Mouse (Mus musculus) lung, embryonic 16.5 days (tissue): Measurements from ENCODE around the gene Epha4. TPM values are rescaled to one million over a fixed set of nuclear protein-coding genes. Genes with fewer than 3 reads are reported as not detected.

Experiments used
- ATAC-seq: fragments of 200-750 bp; cut with Nextera tagmentation; 2 replicates; pipeline ENCODE4 v1.8.0; 2017; ENCODE audit warnings: low read depth, mild to moderate bottlenecking, moderate library complexity
- H3K27ac ChIP-seq: fragments of 300-500 bp; sonication (generic); 2 replicates; pipeline ENCODE4 v1.5.1; 2014; ENCODE audit warnings: mild to moderate bottlenecking, control low read depth, low read length
- H3K27me3 ChIP-seq: fragments of 300-500 bp; sonication (generic); 2 replicates; pipeline ENCODE4 v1.6.1; 2014; ENCODE audit warnings: low read depth, low read length, mixed read lengths; ENCODE audit not compliant: control insufficient read depth, insufficient read depth
- H3K36me3 ChIP-seq: fragments of 300-500 bp; sonication (generic); 2 replicates; pipeline ENCODE4 v1.6.1; 2014; ENCODE audit warnings: low read length; ENCODE audit not compliant: control insufficient read depth, insufficient read depth
- H3K4me1 ChIP-seq: fragments of 300-500 bp; sonication (generic); replicated peaks from 2 replicates; pipeline ENCODE4 v1.6.1; 2014; ENCODE audit warnings: low read length, mixed read lengths; ENCODE audit not compliant: control insufficient read depth, insufficient read depth
- H3K4me2 ChIP-seq: fragments of 300-500 bp; sonication (generic); 2 replicates; pipeline ENCODE4 v1.6.1; 2014; ENCODE audit warnings: low read depth, low read length, control low read depth
- H3K4me3 ChIP-seq: fragments of 300-500 bp; sonication (generic); 2 replicates; pipeline ENCODE4 v1.5.1; 2014; ENCODE audit warnings: mild to moderate bottlenecking, low read length, control low read depth
- H3K9ac ChIP-seq: fragments of 300-500 bp; sonication (generic); 2 replicates; pipeline ENCODE4 v1.6.1; 2014; ENCODE audit warnings: low read length, control low read depth
- H3K9me3 ChIP-seq: fragments of 300-500 bp; sonication (generic); 2 replicates; pipeline ENCODE4 v1.6.1; 2016; ENCODE audit warnings: low read length; ENCODE audit not compliant: control insufficient read depth
- WGBS: fragments of 180-500 bp; shearing (Covaris S2); extraction: QIAGEN DNeasy Blood & Tissue Kit; methylation state at CpG from one replicate; pipeline ENCODE4 v1.1.7; 2014; 5-methylcytosine and 5-hydroxymethylcytosine counted together
- polyA plus RNA-seq: library from polyadenylated mRNA; unstranded; fragments of >200 nt; fragmentation: Nextera tagmentation; extraction: Ambion mirVana; gene quantifications from 2 replicates; pipeline ENCODE4 v1.2.1, GENCODE M21; 2015

Gene Epha4
- polyA plus RNA-seq, 1 experiment from 2014 or later: 17.3 TPM

- no peak for ATAC-seq
- WGBS: 72% methylated on average over 13 of the region's 13 CpGs
- Histone ChIP-seq H3K4me2 (no peak overlapping the region), H3K4me1 (0 out of 2 replicates have a peak, but pooled peaks cover 3% of the 10 kb centered on the region), H3K27ac (no peak overlapping the region), H3K27me3 (no peaks in the 10 kb centered on the region), H3K36me3 (no peaks in the 10 kb centered on the region), H3K4me3 (no peak overlapping the region), H3K9me3 (no peaks in the 10 kb centered on the region), H3K9ac (no peak overlapping the region)
Observed at GRCm38 (mm10) chr1:77412285-77412684, 102.6 kb downstream of the Epha4 start.

DNA sequence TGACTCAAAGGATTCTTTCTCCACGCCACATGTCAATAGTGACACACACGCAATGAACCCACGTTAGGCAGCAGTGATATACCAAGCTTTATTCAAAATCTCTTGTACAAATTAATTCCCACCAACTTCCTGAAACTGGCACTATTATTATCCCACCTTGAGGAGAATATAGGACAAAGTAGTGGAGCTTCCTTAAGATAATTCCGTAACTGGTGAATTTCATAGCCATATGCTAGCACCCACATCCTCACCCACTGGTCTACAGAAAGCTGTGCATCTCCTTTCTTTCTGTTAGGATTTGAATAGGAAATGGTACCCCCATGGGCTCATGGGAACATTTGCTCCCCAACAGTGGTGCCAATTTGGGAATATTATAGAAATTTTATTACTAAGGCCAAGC lies 103.7 kb downstream of the Epha4 start:
- Histone ChIP-seq H3K4me2 (no peak overlapping the region), H3K27ac (no peak overlapping the region), H3K9ac (no peak overlapping the region), H3K4me1 (0 out of 2 replicates have a peak, but pooled peaks cover 3% of the 10 kb centered on the region), H3K36me3 (no peaks in the 10 kb centered on the region), H3K4me3 (no peak overlapping the region), H3K9me3 (no peaks in the 10 kb centered on the region), H3K27me3 (no peaks in the 10 kb centered on the region)
- no peak for ATAC-seq
- WGBS: 89% methylated on average over 4 of the region's 4 CpGs

DNA sequence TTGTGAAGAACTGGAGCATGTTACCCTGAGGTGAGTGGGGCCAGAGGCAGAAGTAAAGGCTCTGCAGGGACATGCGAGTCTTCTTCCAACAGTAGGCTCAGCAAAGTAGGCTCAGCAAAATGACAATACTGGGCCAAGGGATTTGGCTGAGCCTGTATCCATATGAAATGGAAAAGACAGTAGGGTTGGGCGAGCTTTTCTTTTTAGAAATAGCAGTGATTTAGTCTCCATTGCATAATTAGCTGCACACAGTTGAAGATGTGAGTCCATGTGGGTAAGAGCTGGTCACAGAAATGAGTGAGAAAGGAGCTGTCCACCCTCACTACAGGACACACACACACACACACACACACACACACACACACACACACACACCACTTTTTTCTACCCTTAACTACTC lies 104.2 kb downstream of the Epha4 start:
- H3K4me2 ChIP-seq: no peak overlapping the region
- no peak overlapping the region for H3K9ac ChIP-seq
- H3K27me3 ChIP-seq: no peaks in the 10 kb centered on the region
- no peak overlapping the region for H3K27ac ChIP-seq
- H3K4me1 ChIP-seq: 0 out of 2 replicates have a peak, but pooled peaks cover 3% of the 10 kb centered on the region
- no peaks in the 10 kb centered on the region for H3K36me3 ChIP-seq
- 95% methylated on average over 2 of the region's 2 CpGs for WGBS
- no peak for ATAC-seq
- H3K9me3 ChIP-seq: no peaks in the 10 kb centered on the region
- H3K4me3 ChIP-seq: no peak overlapping the region

- H3K4me2 ChIP-seq: no peak overlapping the region
- H3K27me3 ChIP-seq: no peaks in the 10 kb centered on the region
- no peak overlapping the region for H3K27ac ChIP-seq
- no peak for ATAC-seq
- 90% methylated on average over 3 of the region's 3 CpGs for WGBS
- 0 out of 2 replicates have a peak, but pooled peaks cover 3% of the 10 kb centered on the region for H3K4me1 ChIP-seq
- H3K4me3 ChIP-seq: no peak overlapping the region
- no peaks in the 10 kb centered on the region for H3K9me3 ChIP-seq
- no peak overlapping the region for H3K9ac ChIP-seq
- H3K36me3 ChIP-seq: no peaks in the 10 kb centered on the region
Observed at GRCm38 (mm10) chr1:77410153-77410552, 104.7 kb downstream of the Epha4 start.

DNA sequence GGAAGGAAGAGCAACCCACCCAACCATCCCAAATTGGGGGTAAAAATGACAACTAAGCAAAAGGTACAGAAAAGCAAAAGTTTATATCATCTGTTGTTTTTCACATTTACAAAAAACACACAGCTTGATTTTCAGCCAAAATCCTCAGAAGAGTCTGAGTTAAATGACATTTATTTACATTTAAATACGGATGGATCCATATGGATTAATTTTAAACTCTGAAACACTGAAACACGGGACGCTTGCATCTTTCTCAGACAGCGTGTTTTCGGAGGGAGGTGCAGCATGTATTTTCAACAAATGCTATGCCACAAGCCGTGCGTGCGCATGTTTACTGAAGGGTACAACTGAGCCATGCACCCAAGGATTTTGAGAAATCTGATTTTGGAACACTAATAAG lies 105.4 kb downstream of the Epha4 start:
- H3K27me3 ChIP-seq: no peaks in the 10 kb centered on the region
- WGBS: 75% methylated on average over 8 of the region's 8 CpGs
- 0 out of 2 replicates have a peak, but pooled peaks cover 3% of the 10 kb centered on the region for H3K4me1 ChIP-seq
- no peak overlapping the region for H3K9ac ChIP-seq
- ATAC-seq: no peak
- H3K4me3 ChIP-seq: no peak overlapping the region
- no peaks in the 10 kb centered on the region for H3K9me3 ChIP-seq
- no peaks in the 10 kb centered on the region for H3K36me3 ChIP-seq
- no peak overlapping the region for H3K4me2 ChIP-seq
- no peak overlapping the region for H3K27ac ChIP-seq

DNA sequence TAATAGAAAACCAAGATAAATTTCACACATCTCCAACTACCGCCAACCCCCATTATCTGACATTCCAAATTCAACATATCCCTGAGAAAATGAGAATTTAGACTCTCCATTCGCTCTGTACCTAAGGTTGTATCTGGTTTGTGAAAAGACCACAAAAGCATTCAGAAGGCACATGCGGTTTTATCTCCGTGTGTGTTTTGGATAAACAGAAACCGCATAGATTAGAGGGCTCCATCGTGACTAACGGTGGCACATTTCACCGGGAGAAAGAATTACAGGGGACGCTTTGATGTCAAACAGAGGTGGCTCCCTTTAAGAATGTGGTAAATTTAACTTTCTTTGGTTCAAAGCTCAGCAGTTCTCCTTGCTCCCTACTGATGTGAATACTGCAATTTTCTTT lies 107.5 kb downstream of the Epha4 start:
- no peak overlapping the region for H3K4me2 ChIP-seq
- whole genome bisulfite sequencing: 37% methylated on average over 9 of the region's 9 CpGs
- no peak for ATAC-seq
- H3K9me3 ChIP-seq: no peaks in the 10 kb centered on the region
- H3K9ac ChIP-seq: no peak overlapping the region
- no peak overlapping the region for H3K4me3 ChIP-seq
- H3K27me3 ChIP-seq: no peaks in the 10 kb centered on the region
- H3K4me1 ChIP-seq: 0 out of 2 replicates have a peak, but pooled peaks cover 3% of the 10 kb centered on the region
- no peaks in the 10 kb centered on the region for H3K36me3 ChIP-seq
- no peak overlapping the region for H3K27ac ChIP-seq

DNA sequence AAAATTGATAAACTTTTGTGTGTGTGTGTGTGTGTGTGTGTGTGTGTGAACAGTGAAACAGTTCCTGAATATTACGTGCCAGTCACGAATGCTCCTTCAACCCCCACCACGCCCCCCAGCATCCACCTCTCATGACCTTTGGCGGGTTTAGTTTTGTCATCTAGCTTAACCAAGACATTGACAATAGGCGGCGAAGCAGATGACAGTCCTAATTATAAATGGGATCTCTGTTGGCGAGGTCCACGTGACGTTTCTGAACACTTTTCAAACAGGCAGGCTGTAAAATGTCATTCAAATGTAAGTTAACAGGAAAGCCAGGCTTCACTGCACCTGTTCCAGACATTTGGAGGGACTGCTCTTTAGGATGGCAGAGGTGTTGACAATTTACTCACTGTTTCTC lies 108.3 kb downstream of the Epha4 start:
- no peak for ATAC-seq
- H3K4me2 ChIP-seq: no peak overlapping the region
- H3K27ac ChIP-seq: no peak overlapping the region
- 78% methylated on average over 9 of the region's 9 CpGs for WGBS
- no peaks in the 10 kb centered on the region for H3K9me3 ChIP-seq
- H3K9ac ChIP-seq: no peak overlapping the region
- H3K36me3 ChIP-seq: no peaks in the 10 kb centered on the region
- H3K27me3 ChIP-seq: no peaks in the 10 kb centered on the region
- H3K4me1 ChIP-seq: 0 out of 2 replicates have a peak, but pooled peaks cover 3% of the 10 kb centered on the region
- no peak overlapping the region for H3K4me3 ChIP-seq

GRCm38 (mm10) chr1:77404537-77404936 lies 110.4 kb downstream of the Epha4 start:
- no peaks in the 10 kb centered on the region for H3K9me3 ChIP-seq
- no peak overlapping the region for H3K9ac ChIP-seq
- no peaks in the 10 kb centered on the region for H3K4me1 ChIP-seq
- no peak for ATAC-seq
- no peak overlapping the region for H3K4me3 ChIP-seq
- H3K27ac ChIP-seq: no peak overlapping the region
- no peak overlapping the region for H3K4me2 ChIP-seq
- WGBS: 64% methylated on average over 10 of the region's 10 CpGs
- no peaks in the 10 kb centered on the region for H3K36me3 ChIP-seq
- H3K27me3 ChIP-seq: no peaks in the 10 kb centered on the region

- Histone ChIP-seq H3K9ac (no peak overlapping the region), H3K36me3 (peaks cover 4% of the 10 kb centered on the region; the same call in 1 of the 2 replicates), H3K4me3 (no peak overlapping the region), H3K27me3 (no peaks in the 10 kb centered on the region), H3K4me2 (no peak overlapping the region), H3K9me3 (no peaks in the 10 kb centered on the region), H3K4me1 (no peaks in the 10 kb centered on the region), H3K27ac (no peak overlapping the region)
- WGBS: 51% methylated on average over 4 of the region's 4 CpGs
- ATAC-seq: no peak
Observed at GRCm38 (mm10) chr1:77402942-77403341, 111.9 kb downstream of the Epha4 start.

DNA sequence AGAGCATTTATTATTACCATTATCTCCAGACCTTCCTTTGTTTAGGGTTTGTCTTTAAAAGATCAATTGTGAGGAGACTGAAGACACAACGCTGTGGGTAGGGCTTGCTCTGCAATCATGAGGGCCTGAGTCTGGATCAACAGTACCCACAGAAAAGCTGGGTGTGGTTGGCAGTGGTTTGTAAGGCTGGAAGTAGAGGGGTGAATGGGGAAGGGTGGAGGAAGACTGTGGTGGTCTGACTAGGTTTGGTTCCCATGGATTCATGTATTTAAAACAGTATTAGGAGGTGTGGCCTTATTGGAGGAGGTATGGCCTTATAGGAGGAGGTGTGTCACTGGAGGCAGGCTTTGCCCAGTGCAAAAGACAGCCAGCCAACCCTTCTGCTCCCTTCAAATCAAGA lies 113.4 kb downstream of the Epha4 start:
- H3K9me3 ChIP-seq: no peaks in the 10 kb centered on the region
- WGBS: 68% methylated on average over 1 of the region's 1 CpGs
- H3K4me1 ChIP-seq: no peaks in the 10 kb centered on the region
- no peaks in the 10 kb centered on the region for H3K27me3 ChIP-seq
- no peak overlapping the region for H3K27ac ChIP-seq
- no peak overlapping the region for H3K9ac ChIP-seq
- H3K4me2 ChIP-seq: no peak overlapping the region
- peaks cover 5% of the 10 kb centered on the region; the same call in 1 of the 2 replicates for H3K36me3 ChIP-seq
- H3K4me3 ChIP-seq: no peak overlapping the region
- ATAC-seq: no peak
